ENCODE assay signal across 14 mouse cellular contexts in the genomic region with DNA sequence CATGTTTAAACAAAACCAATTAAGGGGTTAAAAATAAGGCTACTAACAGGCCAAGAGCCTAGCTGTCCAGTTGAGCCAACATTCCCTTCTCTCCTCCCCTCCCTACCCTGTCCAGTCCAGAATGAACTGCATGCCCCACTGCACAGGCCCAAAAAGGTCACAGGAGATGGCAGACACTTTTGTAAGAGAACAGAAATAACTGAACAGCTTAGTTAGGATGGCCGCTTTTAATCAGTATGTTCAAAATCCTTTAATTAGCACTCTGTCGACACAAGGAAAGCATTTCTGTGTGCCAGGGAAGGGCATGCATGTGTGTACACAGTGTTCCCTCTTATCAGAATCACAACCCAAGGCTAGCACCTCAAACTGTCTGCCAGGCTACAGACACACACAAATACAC. TPM values are rescaled to one million over a fixed set of nuclear protein-coding genes. Genes with fewer than 3 reads are reported as not detected.
DNase-seq lines count a peak whose midpoint lies in the region; ATAC-seq and TF ChIP-seq lines count a peak whose summit lies in the region.
"Had no signal": no experiment of that assay in that cellular context is flagged by ENCODE, and none has a peak within 500 bp of the region (broad histone marks: within the 10 kb centered on the region; RNA-seq: fewer than 3 reads in every experiment).

No protein-coding gene starts in this region.

- TF ChIP-seq POLR2A in brain, embryonic 14.5 days (IDR thresholded peaks at IDR 0.05; ENCODE audit: borderline replicate concordance, extremely low read depth, insufficient read depth, insufficient read length, poor library complexity, severe bottlenecking), result no peak

- H3K27ac ChIP-seq in heart, embryonic 11.5 days (ENCODE audit: low read depth, low read length), result no peak overlapping the region
- H3K27ac ChIP-seq in hindbrain, embryonic 13.5 days, result no peak overlapping the region
- H3K27ac ChIP-seq: hindbrain, embryonic 12.5 days; layer of hippocampus, adult 2 months; limb, embryonic 10.5 days; midbrain, embryonic 12.5 days; neural tube, embryonic 13.5 days had no signal

- ATAC-seq in heart, embryonic 11.5 days (replicated peaks; ENCODE audit: insufficient number of reproducible peaks, low FRiP score, low TSS enrichment), result no peak
- ATAC-seq in hindbrain, embryonic 13.5 days (ENCODE audit: low FRiP score), result no peak

- H3K9ac ChIP-seq in heart, embryonic 11.5 days (ENCODE audit: low read depth, low read length), result no peak overlapping the region
- no peak overlapping the region for H3K9ac ChIP-seq in hindbrain, embryonic 13.5 days
- H3K9ac ChIP-seq: hindbrain, embryonic 12.5 days; midbrain, embryonic 12.5 days; neural tube, embryonic 13.5 days had no signal

- WGBS in heart, embryonic 11.5 days (ENCODE audit: insufficient replicate concordance), result 45% methylated on average over 2 of the region's 2 CpGs
- WGBS in hindbrain, embryonic 13.5 days, result 49% methylated on average over 2 of the region's 2 CpGs

- H3K36me3 ChIP-seq in heart, embryonic 11.5 days (ENCODE audit: control insufficient read depth, insufficient read depth, low read length), result no peaks in the 10 kb centered on the region
- H3K36me3 ChIP-seq in hindbrain, embryonic 13.5 days, result no peaks in the 10 kb centered on the region
- H3K36me3 ChIP-seq: hindbrain, embryonic 12.5 days; limb, embryonic 10.5 days; midbrain, embryonic 12.5 days; neural tube, embryonic 13.5 days had no signal

- intact Hi-C loops in left cerebral cortex, postnatal 10 days (cut with DNase I), result no loop called here

- no peaks in the 10 kb centered on the region for H3K27me3 ChIP-seq in heart, embryonic 11.5 days (ENCODE audit: control insufficient read depth, insufficient read depth, low read length)
- H3K27me3 ChIP-seq in hindbrain, embryonic 13.5 days, result peaks cover 5% of the 10 kb centered on the region; the same call in 1 of the 2 replicates

- TF ChIP-seq CTCF in brain, embryonic 14.5 days (IDR thresholded peaks at IDR 0.05; ENCODE audit: borderline replicate concordance, extremely low read depth, insufficient read depth, insufficient read length), result no peak

- H3K9me3 ChIP-seq in heart, embryonic 11.5 days (replicated peaks; ENCODE audit: control insufficient read depth, low read length), result no peaks in the 10 kb centered on the region
- no peaks in the 10 kb centered on the region for H3K9me3 ChIP-seq in hindbrain, embryonic 13.5 days
- H3K9me3 ChIP-seq: hindbrain, embryonic 12.5 days; limb, embryonic 10.5 days; midbrain, embryonic 12.5 days; neural tube, embryonic 13.5 days had no signal

- H3K4me2 ChIP-seq in heart, embryonic 11.5 days, result peak overlapping the region; percentile 32
- H3K4me2 ChIP-seq in hindbrain, embryonic 13.5 days, result no peak overlapping the region
- H3K4me2 ChIP-seq: hindbrain, embryonic 12.5 days; midbrain, embryonic 12.5 days; neural tube, embryonic 13.5 days had no signal

- no peak overlapping the region for H3K4me3 ChIP-seq in heart, embryonic 11.5 days (ENCODE audit: low read depth, low read length)
- no peak overlapping the region for H3K4me3 ChIP-seq in hindbrain, embryonic 13.5 days
- H3K4me3 ChIP-seq: hindbrain, embryonic 12.5 days; layer of hippocampus, adult 2 months; limb, embryonic 10.5 days; midbrain, embryonic 12.5 days; neural tube, embryonic 13.5 days had no signal

- H3K4me1 ChIP-seq in heart, embryonic 11.5 days (ENCODE audit: control insufficient read depth, insufficient read depth, low read length), result peaks cover 6% of the 10 kb centered on the region; the same call in 1 of the 2 replicates
- peaks cover 12% of the 10 kb centered on the region for H3K4me1 ChIP-seq in hindbrain, embryonic 13.5 days (replicated peaks)

- DNase-seq in Muller cell, postnatal 12 days (ENCODE audit: inconsistent ontology term), result peak; percentile 81
- DNase-seq in brain, embryonic 14.5 days (ENCODE audit: low read depth), result peak; percentile 55
- peak; percentile 82 for DNase-seq in kidney, adult 9 months
- DNase-seq in left cerebral cortex, postnatal 10 days (ENCODE audit: extremely low spot score in 1 of 2, low spot score in 2 of 2), result no peak
- no peak for DNase-seq in right cerebral cortex, postnatal 36 days (ENCODE audit: low spot score in 2 of 2)
- no peak for DNase-seq in adrenal gland, postnatal 4 days (ENCODE audit: low spot score in 2 of 2)
- DNase-seq: cerebellum, postnatal 14 days had no signal

RNA-seq across cellular contexts. Expression of a gene that starts 5.2 kb away (rescaled TPM):
- polyA plus RNA-seq in brain, embryonic 14.5 days (2012; rRNA removed), result 12.4 and 14.3 TPM in 2 replicates
- polyA plus RNA-seq in heart, embryonic 11.5 days (2014; fragmentation: Nextera tagmentation; extraction: Ambion mirVana), result 240 and 257 TPM in 2 replicates
- 10 to 100 TPM; 18.4 to 18.9 TPM for total RNA-seq in left cerebral cortex, postnatal 10 days (2021)
- total RNA-seq in adrenal gland, postnatal 4 days (2021), result 10 to 100 TPM; 53.5 to 57.7 TPM
- polyA plus RNA-seq in hindbrain, embryonic 13.5 days (2015; fragmentation: Nextera tagmentation; extraction: Ambion mirVana), result 13.8 and 15.0 TPM in 2 replicates

Comparison
In these comparisons a context has a peak if more than half of its experiments do, and no peak if none do; other contexts are left out.
1. DNase-seq: peak in Muller cell, postnatal 12 days (single experiment), brain, embryonic 14.5 days (single experiment) and kidney, adult 9 months (single experiment); none in left cerebral cortex, postnatal 10 days (0 of 2), right cerebral cortex, postnatal 36 days (0 of 2) and adrenal gland, postnatal 4 days (0 of 2).
2. RNA of a gene that starts 5.2 kb away (polyA plus RNA-seq): 240 to 257 TPM in heart, embryonic 11.5 days; 13.8 to 15.0 TPM in hindbrain, embryonic 13.5 days and 12.4 to 14.3 TPM in brain, embryonic 14.5 days; every median in the first group is over 10 times any median in the second.